Mouse (Mus musculus) heart, embryonic 11.5 days (tissue): ENCODE measurements around the gene Pcbp2. TPM values are rescaled to one million over a fixed set of nuclear protein-coding genes. Genes with fewer than 3 reads are reported as not detected.

Source experiments
- ATAC-seq: fragments of 200-750 bp; cut with Nextera tagmentation; replicated peaks from 2 replicates; pipeline ENCODE4 v1.8.0; 2017; ENCODE audit warnings: moderate library complexity; ENCODE audit not compliant: insufficient number of reproducible peaks, low FRiP score, low TSS enrichment
- H3K27ac ChIP-seq: fragments of 300-500 bp; sonication (generic); 2 replicates; pipeline ENCODE4 v1.5.1; 2014; ENCODE audit warnings: mild to moderate bottlenecking, low read depth, low read length
- H3K27me3 ChIP-seq: fragments of 300-500 bp; sonication (generic); 2 replicates; pipeline ENCODE4 v1.6.1; 2014; ENCODE audit warnings: mild to moderate bottlenecking, low read length, mixed read lengths; ENCODE audit not compliant: control insufficient read depth, insufficient read depth
- H3K36me3 ChIP-seq: fragments of 300-500 bp; sonication (generic); 2 replicates; pipeline ENCODE4 v1.6.1; 2014; ENCODE audit warnings: mild to moderate bottlenecking, low read length, moderate library complexity, mixed read lengths; ENCODE audit not compliant: control insufficient read depth, insufficient read depth
- H3K4me1 ChIP-seq: fragments of 300-500 bp; sonication (generic); 2 replicates; pipeline ENCODE4 v1.6.1; 2014; ENCODE audit warnings: low read length; ENCODE audit not compliant: control insufficient read depth, insufficient read depth
- H3K4me2 ChIP-seq: fragments of 300-500 bp; sonication (generic); 2 replicates; pipeline ENCODE4 v1.6.1; 2014; ENCODE audit warnings: mild to moderate bottlenecking, moderate library complexity
- H3K4me3 ChIP-seq: fragments of 300-500 bp; sonication (generic); 2 replicates; pipeline ENCODE4 v1.5.1; 2014; ENCODE audit warnings: low read depth, low read length
- H3K9ac ChIP-seq: fragments of 300-500 bp; sonication (generic); 2 replicates; pipeline ENCODE4 v1.6.1; 2014; ENCODE audit warnings: mild to moderate bottlenecking, low read depth, low read length, moderate library complexity
- H3K9me3 ChIP-seq: fragments of 300-500 bp; sonication (generic); replicated peaks from 2 replicates; pipeline ENCODE4 v1.6.1; 2016; ENCODE audit warnings: low read length; ENCODE audit not compliant: control insufficient read depth
- WGBS: fragments of 180-500 bp; shearing (Covaris S2); extraction: QIAGEN DNeasy Blood & Tissue Kit; methylation state at CpG from one replicate; pipeline ENCODE4 v1.1.7; 2014; ENCODE audit not compliant: insufficient replicate concordance; 5-methylcytosine and 5-hydroxymethylcytosine counted together
- polyA plus RNA-seq: library from polyadenylated mRNA; unstranded; fragments of >200 nt; fragmentation: Nextera tagmentation; extraction: Ambion mirVana; gene quantifications from 2 replicates; pipeline ENCODE4 v1.2.1, GENCODE M21; 2014

Pcbp2 gene
- polyA plus RNA-seq, 1 experiment from 2014 or later = 213 TPM

DNA sequence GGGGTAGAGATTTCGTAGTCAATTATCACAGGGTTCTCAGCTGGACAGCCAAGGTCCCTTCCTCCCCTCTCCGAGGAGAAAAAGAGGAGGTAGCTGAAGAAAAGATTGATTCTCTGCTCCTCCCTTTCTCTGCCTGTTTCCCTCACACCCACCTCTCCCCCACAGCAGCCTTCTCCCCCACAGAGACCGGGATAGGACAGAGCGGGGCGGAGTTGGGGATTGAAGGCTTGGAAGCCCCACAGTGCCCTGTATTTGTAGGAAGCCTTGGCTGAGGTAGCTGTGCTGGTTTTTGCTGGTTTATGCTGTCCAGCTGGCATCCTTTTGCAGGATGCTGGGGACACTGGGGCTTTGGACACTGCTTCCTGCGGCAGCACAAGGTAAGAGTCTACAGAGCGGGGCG lies 25.2 kb upstream of the Pcbp2 start, which contains the start of gene Amhr2:
TSS of gene Amhr2 (plus strand) at position 222 of the 400 bp plus-strand sequence.
- Histone ChIP-seq H3K27ac (no peak within 1 kb of the TSS), H3K36me3 (no peaks in the 10 kb centered on the region), H3K9me3 (no peaks in the 10 kb centered on the region), H3K9ac (no peak within 1 kb of the TSS), H3K27me3 (no peaks in the 10 kb centered on the region), H3K4me3 (no peak within 1 kb of the TSS), H3K4me1 (peaks cover 7% of the 10 kb centered on the region), H3K4me2 (0 out of 2 replicates have a peak within 1 kb of the TSS, but pooled peaks have one; percentile 12)
- ATAC-seq = no peak
- 53% methylated on average over 8 of the region's 8 CpGs for WGBS

GRCm38 (mm10) chr15:102446448-102446847 lies 23.9 kb upstream of the Pcbp2 start:
- ATAC-seq = no peak; the same call in 1 of the 2 replicates

DNA sequence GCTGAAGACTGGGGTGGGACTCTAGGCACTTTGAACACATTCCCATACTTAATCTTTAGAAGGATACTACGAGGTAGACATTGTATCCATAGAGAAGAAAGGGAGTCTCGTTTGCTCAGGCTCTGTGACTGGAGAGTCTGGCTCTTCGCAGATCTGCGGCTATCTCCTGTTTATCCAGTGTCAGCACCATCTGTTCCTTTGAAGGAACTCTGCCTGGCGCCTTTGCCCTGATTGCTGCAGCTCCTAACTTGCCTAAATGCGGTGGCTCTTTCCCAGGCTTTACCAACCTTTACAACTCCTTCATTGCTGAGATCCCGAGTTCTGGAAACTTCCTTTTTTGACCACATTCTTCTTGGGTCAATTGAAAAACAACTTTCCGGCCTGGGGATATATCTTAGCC lies 21.0 kb upstream of the Pcbp2 start:
- Histone ChIP-seq H3K9me3 (no peaks in the 10 kb centered on the region), H3K27ac (no peak overlapping the region), H3K9ac (no peak overlapping the region), H3K4me2 (no peak overlapping the region), H3K4me1 (peaks cover 7% of the 10 kb centered on the region), H3K36me3 (no peaks in the 10 kb centered on the region), H3K4me3 (no peak overlapping the region), H3K27me3 (no peaks in the 10 kb centered on the region)
- 33% methylated on average over 8 of the region's 8 CpGs for WGBS
- ATAC-seq = no peak

More at GRCm38 (mm10) chr15:102446448-102446847, 23.9 kb upstream of the Pcbp2 start:
- H3K27ac ChIP-seq = no peak overlapping the region
- 0 out of 2 replicates have a peak overlapping the region, but pooled peaks have one; percentile 12 for H3K4me2 ChIP-seq
- no peak overlapping the region for H3K4me3 ChIP-seq
- no peaks in the 10 kb centered on the region for H3K36me3 ChIP-seq
- no peaks in the 10 kb centered on the region for H3K27me3 ChIP-seq
- WGBS = 20% methylated on average over 5 of the region's 6 CpGs
- H3K9ac ChIP-seq = no peak overlapping the region
- no peaks in the 10 kb centered on the region for H3K9me3 ChIP-seq
- H3K4me1 ChIP-seq = peaks cover 7% of the 10 kb centered on the region

DNA sequence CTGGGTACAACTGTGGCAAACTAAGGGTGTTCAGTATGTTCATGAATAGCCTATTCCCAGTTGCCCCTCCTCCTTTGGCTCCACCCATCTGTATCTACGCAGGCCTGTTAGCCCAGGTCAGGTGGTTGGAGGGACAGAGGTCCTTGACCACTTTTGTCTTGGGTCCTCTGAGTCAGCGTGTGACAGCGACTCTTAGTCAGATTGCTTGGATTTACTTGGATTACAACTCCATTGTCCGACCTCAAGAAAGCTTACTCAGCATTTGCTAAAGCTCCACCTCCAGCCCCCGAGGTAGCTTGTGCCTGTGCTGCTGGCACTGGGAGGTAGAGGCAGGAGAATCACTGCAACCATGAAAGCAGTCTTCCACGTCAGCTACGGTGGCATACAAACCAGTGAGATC lies 19.4 kb upstream of the Pcbp2 start:
- Histone ChIP-seq H3K9me3 (no peaks in the 10 kb centered on the region), H3K27ac (no peak overlapping the region), H3K36me3 (no peaks in the 10 kb centered on the region), H3K4me2 (no peak overlapping the region), H3K4me1 (peaks cover 6% of the 10 kb centered on the region), H3K9ac (no peak overlapping the region), H3K27me3 (no peaks in the 10 kb centered on the region), H3K4me3 (no peak overlapping the region)
- ATAC-seq = no peak
- WGBS = 40% methylated on average over 7 of the region's 7 CpGs

DNA sequence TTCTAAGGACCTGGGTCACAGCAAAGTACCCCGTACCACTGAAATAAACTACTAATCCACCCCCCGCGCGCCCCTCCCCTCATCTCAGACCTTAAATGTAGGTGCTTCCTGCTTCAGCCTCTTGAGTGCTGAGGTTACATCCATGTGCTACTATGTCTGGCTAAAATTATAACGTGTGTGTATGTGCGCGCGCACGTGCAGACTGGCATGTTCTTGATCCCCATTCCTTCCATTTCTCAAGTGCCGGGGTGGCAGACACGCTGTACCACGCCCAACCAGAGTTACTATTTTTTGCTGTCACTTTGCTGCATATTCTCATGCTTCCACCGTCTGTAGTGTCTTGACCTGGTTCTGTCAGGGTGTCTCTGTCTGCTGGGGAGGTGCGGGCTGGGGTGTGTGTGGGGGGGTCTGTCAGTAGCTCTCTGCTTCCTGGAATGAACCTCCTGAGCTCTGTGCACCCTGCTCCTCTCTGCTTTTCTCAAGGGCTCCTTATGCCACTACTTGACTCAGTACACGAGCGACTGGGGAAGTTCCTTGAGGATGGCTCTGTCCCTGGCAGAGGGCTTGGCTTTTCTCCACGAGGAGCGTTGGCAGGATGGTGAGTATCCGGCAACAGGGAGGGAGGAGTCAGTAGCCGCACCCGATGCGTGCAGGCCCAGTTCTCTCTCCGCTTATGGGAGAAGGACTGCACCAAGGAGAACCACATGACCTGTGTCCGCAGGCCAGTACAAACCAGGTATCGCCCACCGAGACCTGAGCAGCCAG lies 18.5 kb upstream of the Pcbp2 start:
- Histone ChIP-seq H3K36me3 (no peaks in the 10 kb centered on the region), H3K4me1 (no peaks in the 10 kb centered on the region), H3K9me3 (no peaks in the 10 kb centered on the region), H3K27me3 (no peaks in the 10 kb centered on the region), H3K4me2 (no peak overlapping the region), H3K27ac (no peak overlapping the region), H3K4me3 (no peak overlapping the region), H3K9ac (no peak overlapping the region)
- no peak for ATAC-seq
- WGBS = 75% methylated on average over 26 of the region's 26 CpGs

DNA sequence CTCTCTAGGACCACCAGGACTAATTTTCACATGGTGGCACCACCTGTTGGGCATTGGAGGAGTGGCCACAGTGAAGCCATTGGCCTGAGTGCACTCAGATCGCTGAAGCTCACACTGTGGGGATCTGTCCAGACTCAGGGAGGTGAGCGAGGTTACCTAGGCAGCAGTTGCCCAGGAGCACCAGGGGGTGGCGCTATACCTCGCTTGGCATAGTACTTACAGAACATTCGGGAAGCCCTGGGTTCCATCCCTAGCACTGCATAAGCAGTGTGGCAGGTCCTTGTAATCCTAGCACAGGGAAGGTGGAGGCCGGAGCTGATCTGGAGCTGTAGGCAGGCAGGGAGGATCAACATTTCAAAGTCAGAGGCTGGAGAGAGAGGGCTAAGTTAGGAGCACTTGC lies 14.3 kb upstream of the Pcbp2 start:
- ATAC-seq = no peak
- Histone ChIP-seq H3K36me3 (no peaks in the 10 kb centered on the region), H3K4me3 (no peak overlapping the region), H3K4me2 (no peak overlapping the region), H3K4me1 (peaks cover 9% of the 10 kb centered on the region; the same call in 1 of the 2 replicates), H3K9ac (no peak overlapping the region), H3K27ac (no peak overlapping the region), H3K9me3 (no peaks in the 10 kb centered on the region), H3K27me3 (no peaks in the 10 kb centered on the region)
- 34% methylated on average over 6 of the region's 6 CpGs for WGBS

DNA sequence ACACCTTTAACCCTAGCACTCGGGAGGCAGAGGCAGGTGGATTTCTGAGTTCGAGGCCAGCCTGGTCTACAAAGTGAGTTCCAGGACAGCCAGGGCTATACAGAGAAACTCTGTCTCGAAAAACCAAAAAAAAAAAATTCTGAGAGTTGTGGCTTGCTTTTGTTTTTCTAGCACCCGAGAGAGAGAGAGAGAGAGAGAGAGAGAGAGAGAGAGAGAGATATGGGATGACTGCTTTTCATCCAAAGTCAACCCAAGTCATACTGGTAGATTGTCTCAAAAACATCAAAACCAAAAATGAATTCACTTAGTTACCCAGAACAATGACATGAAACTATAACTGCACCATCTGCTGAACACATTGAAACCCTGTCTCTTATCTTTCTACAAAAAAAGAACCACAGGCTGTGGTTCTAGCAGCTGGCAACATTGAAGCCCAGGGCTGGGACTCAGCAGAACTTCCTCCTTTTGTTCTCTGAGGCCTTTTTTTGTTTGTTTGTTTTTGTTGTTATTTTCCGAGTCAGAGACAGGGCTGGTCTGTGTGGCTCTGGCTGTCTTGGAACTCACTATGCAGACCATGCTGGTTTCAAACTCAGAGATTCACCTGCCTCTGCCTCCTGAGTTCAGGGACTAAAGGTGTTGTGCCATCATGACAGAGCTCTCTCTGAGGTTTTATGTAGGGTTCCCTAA lies 12.1 kb upstream of the Pcbp2 start:
- Histone ChIP-seq H3K27me3 (no peaks in the 10 kb centered on the region), H3K4me3 (peak overlapping the region; percentile 56), H3K9ac (no peak overlapping the region), H3K9me3 (no peaks in the 10 kb centered on the region), H3K4me1 (peaks cover 11% of the 10 kb centered on the region; the same call in 1 of the 2 replicates), H3K27ac (peak overlapping the region; percentile 74), H3K4me2 (peak overlapping the region; percentile 75), H3K36me3 (0 out of 2 replicates have a peak, but pooled peaks cover 2% of the 10 kb centered on the region)
- 61% methylated on average over 5 of the region's 5 CpGs for WGBS
- no peak for ATAC-seq

- Histone ChIP-seq H3K4me3 (peak within 1 kb of the TSS; percentile 56), H3K4me1 (peaks cover 11% of the 10 kb centered on the region; the same call in 1 of the 2 replicates), H3K27ac (peak within 1 kb of the TSS; percentile 75), H3K9ac (peak within 1 kb of the TSS; percentile 65), H3K27me3 (no peaks in the 10 kb centered on the region), H3K9me3 (no peaks in the 10 kb centered on the region), H3K4me2 (peak within 1 kb of the TSS; percentile 75), H3K36me3 (0 out of 2 replicates have a peak, but pooled peaks cover 2% of the 10 kb centered on the region)
- WGBS = under 1% methylated on average over 19 of the region's 19 CpGs
- peak; percentile 75 for ATAC-seq
These were observed 11.4 kb upstream of the Pcbp2 start, which contains the start of gene Prr13 for GRCm38 (mm10) chr15:102458904-102459317. TSS of gene Prr13 (plus strand) at chr15:102459028.
